Mouse (Mus musculus) kidney, adult 2 months (tissue): Measurements from ENCODE around the gene Fev.

Source experiments
- CTCF ChIP-seq: fragments of 200-500 bp; conservative IDR thresholded peaks from 2 replicates; pipeline ENCODE4 v1.5.1; 2011; ENCODE audit warnings: low read depth, mild to moderate bottlenecking, control low read depth, low read length, moderate library complexity, mixed read lengths; ENCODE audit not compliant: insufficient read depth, insufficient read length
- POLR2A ChIP-seq: fragments of 200-500 bp; IDR thresholded peaks from one replicate; pipeline ENCODE4 v1.6.1; 2011; ENCODE audit warnings: low read depth, low read length, control low read depth

DNA sequence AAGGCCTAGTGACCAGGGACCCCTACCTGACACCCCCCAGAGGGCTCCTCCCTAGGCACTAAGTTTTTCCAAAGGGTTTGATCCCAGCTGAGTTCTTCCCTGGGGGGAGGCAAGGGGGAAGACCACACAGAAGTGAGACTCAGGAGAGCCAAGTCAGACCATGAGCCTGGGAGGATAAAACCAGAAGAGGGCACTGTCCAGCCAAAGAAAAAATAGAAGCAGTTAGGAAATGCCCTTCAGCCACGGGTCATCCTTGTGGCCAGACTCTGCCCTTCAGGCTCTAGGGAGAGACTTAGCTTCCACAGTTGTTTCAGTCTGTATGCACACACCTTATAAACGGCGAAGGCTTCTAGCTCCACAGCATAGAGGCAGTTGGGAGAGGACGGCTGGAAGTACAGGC lies 39.2 kb upstream of the Fev start:
- TF ChIP-seq CTCF = no peak; the same call in 1 of the 2 replicates
- no peak for TF ChIP-seq POLR2A
